Mouse (Mus musculus): ENCODE measurements around the gene Zfp182. TPM values are rescaled to one million over a fixed set of nuclear protein-coding genes. Genes with fewer than 3 reads are reported as not detected.

Zfp182 gene
- polyA plus RNA-seq (2016; fragmentation: Nextera tagmentation; extraction: Ambion mirVana), result 6.3 and 6.5 TPM in 2 replicates

DNA sequence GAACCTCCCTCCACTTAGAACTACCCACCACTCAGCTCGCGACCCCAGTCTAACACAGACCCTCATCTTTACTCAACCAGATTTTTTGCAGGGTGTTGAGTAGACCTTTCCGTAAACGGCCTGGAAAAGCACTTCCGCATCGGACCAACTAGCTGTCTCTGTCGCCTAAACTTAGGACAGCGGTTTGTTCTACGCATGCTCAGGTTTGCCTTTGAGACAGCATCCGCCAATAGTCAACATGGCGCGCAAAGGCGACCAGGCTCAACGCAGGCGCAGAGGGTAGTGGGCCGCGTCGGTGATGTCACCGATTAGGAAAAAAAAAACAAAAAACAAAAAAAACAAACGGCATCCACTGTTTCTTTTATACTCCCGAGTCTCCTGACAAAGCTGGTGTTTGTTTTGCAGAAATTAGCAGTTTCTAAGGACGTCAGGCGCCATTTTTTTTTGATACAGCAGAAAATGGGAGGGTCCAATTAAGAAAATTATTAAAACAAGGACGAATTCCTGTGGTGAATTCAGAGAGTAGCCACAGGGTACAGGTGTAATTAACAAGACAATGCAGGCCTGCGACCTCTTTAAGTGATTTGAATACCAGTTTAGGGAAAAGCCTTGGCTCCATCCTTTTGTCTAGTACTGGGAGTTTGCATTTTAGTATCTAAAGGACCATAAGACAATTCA is at the start of gene Zfp182:
Gene Zfp182, minus strand, starts transcription at position 451 of the 678 bp plus-strand sequence.
- H3K4me3 ChIP-seq (replicated peaks), result peak within 1 kb of the TSS; percentile 46
- H3K9ac ChIP-seq (replicated peaks), result peak within 1 kb of the TSS; percentile 37
- H3K27ac ChIP-seq, result 0 out of 2 replicates have a peak within 1 kb of the TSS, but pooled peaks have one; percentile 45
- no peaks in the 10 kb centered on the region for H3K9me3 ChIP-seq
- WGBS, result 14% methylated on average over 25 of the region's 25 CpGs
- ATAC-seq (ENCODE audit: insufficient number of reproducible peaks, insufficient read depth, low FRiP score, low TSS enrichment, low read depth), result peak; percentile 79; the same call in 1 of the 2 replicates
- no peaks in the 10 kb centered on the region for H3K36me3 ChIP-seq
- H3K4me1 ChIP-seq (replicated peaks), result no peaks in the 10 kb centered on the region
- H3K4me2 ChIP-seq, result peak within 1 kb of the TSS; percentile 48
- no peaks in the 10 kb centered on the region for H3K27me3 ChIP-seq

DNA sequence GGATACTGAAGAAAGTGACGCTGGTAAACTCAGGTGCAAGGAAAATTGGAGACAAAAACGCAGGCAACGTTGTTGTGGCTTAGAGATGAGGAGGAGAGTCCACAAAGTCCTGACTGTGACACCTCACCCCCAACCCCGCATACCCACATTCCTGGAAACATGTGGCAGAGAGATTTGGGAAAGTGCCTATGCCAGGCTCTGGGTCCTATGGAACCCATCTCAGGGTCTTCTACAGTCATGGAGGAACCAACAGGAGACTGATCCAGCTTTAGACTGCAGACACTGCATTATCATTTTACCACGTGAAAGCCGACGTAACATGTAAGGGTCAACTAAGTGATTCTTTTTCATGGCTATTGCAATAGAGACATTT is 27.7 kb upstream of the Zfp182 start:
- peak overlapping the region; percentile 41; the same call in 1 of the 2 replicates for H3K4me3 ChIP-seq (replicated peaks)

DNA sequence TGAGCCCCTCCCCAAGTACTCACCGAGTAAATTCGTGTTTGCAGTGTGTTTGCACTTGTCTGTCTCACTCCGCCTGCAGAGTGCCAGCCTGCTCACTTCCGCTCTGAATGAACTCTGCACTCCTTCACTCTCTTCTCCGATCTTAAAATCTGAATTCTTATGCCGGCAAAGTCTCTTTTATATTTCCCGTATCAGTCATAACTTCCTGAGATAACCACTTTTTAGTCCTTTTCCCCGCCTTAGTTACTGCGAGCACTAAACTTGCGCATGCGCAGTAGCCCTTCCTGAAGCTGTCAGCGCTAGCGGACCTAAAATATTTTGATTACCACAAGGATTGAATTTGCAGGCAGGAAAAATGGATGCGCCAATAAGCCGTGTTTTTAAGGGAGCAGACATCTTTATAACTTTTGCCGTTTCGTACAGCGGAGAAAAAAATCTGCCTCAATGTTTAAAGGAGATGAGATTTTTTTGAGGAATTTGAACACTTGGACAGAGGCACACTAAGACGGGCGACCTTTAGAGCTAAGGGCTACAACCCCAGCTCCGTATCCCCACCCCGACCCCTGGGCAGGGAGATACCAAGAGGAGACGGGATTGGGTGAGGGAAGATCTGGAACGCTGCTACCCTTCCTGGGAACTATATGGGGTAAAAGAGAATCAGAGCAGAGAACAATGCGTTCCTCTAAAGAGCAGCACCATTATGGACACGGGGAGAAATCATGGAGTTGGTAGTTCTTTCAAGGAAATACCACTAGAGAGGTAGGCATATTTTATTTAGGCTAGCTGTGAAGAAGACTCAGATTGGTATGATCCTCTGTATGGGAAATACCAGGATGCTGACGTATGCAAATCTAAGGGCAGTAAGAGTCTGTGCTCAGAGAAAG is 27.1 kb upstream of the Zfp182 start, which contains the start of gene Zfp300:
Gene Zfp300, minus strand, starts transcription at position 545 of the 884 bp plus-strand sequence.
- peak; percentile 76 for ATAC-seq (ENCODE audit: insufficient number of reproducible peaks, insufficient read depth, low FRiP score, low TSS enrichment, low read depth)
- peak within 1 kb of the TSS; percentile 41 for H3K4me3 ChIP-seq (replicated peaks)
- H3K4me1 ChIP-seq (replicated peaks), result no peaks in the 10 kb centered on the region
- peak within 1 kb of the TSS; percentile 37; the same call in 1 of the 2 replicates for H3K9ac ChIP-seq (replicated peaks)
- H3K36me3 ChIP-seq, result no peaks in the 10 kb centered on the region
- H3K27me3 ChIP-seq, result no peaks in the 10 kb centered on the region
- peak within 1 kb of the TSS; percentile 54 for H3K4me2 ChIP-seq
- no peaks in the 10 kb centered on the region for H3K9me3 ChIP-seq
- 17% methylated on average over 27 of the region's 27 CpGs for whole genome bisulfite sequencing
- peak within 1 kb of the TSS; percentile 35; the same call in 1 of the 2 replicates for H3K27ac ChIP-seq

More for the DNA sequence above, 27.7 kb upstream of the Zfp182 start:
- Histone ChIP-seq H3K9me3 (no peaks in the 10 kb centered on the region), H3K27ac (no peak overlapping the region), H3K4me1 (replicated peaks) (no peaks in the 10 kb centered on the region), H3K36me3 (no peaks in the 10 kb centered on the region), H3K27me3 (no peaks in the 10 kb centered on the region), H3K9ac (replicated peaks) (no peak overlapping the region), H3K4me2 (peak overlapping the region; percentile 54)
- WGBS, result 42% methylated on average over 7 of the region's 7 CpGs
- ATAC-seq (ENCODE audit: insufficient number of reproducible peaks, insufficient read depth, low FRiP score, low TSS enrichment, low read depth), result no peak

DNA sequence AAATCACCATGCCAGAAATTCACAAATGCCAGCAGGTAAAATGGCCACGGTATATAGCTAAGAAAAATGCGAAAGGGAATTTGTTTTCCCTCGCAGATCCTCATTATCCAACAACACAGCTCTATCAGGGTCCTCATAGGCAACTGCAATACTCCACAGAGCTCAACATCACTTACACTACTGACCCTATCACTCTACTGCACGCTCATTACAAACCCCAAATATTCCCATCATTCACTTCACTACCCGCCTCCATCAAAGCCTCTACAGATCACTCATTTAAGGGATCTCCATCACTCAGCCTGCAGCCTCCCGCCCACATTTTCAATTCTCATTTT is 26.5 kb upstream of the Zfp182 start:
- H3K27ac ChIP-seq, result no peak overlapping the region
- 43% methylated on average over 6 of the region's 6 CpGs for WGBS
- no peaks in the 10 kb centered on the region for H3K27me3 ChIP-seq
- H3K9me3 ChIP-seq, result no peaks in the 10 kb centered on the region
- H3K4me3 ChIP-seq (replicated peaks), result peak overlapping the region; percentile 41
- no peaks in the 10 kb centered on the region for H3K4me1 ChIP-seq (replicated peaks)
- peak overlapping the region; percentile 54 for H3K4me2 ChIP-seq
- no peaks in the 10 kb centered on the region for H3K36me3 ChIP-seq
- ATAC-seq (ENCODE audit: insufficient number of reproducible peaks, insufficient read depth, low FRiP score, low TSS enrichment, low read depth), result no peak
- 0 out of 2 replicates have a peak overlapping the region, but pooled peaks have one; percentile 37 for H3K9ac ChIP-seq (replicated peaks)

DNA sequence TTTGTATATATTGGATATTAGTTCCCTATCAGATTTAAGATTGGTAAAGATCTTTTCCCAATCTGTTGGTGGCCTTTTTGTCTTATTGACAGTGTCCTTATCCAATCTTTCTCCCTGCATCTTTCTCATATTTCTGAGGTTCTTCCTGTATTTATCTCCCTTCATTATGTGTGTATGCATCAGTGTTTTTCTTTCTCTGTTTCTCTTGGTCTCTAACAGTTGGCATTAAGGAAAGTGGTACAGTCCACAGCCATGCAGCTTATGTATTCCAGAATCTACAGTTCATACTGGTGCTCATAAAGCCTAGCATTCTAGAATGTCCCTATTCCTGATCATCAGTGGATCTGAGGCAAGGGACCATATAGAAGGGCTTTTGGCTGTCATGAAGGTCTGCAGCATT is 6.0 kb upstream of the Zfp182 start, which contains the start of gene Spaca5:
Gene Spaca5, plus strand, starts transcription at position 301 of the 400 bp plus-strand sequence.
- H3K27ac ChIP-seq, result no peak within 1 kb of the TSS
- no peaks in the 10 kb centered on the region for H3K36me3 ChIP-seq
- H3K4me2 ChIP-seq, result no peak within 1 kb of the TSS
- H3K27me3 ChIP-seq, result no peaks in the 10 kb centered on the region
- H3K9me3 ChIP-seq, result no peaks in the 10 kb centered on the region
- no peak within 1 kb of the TSS for H3K9ac ChIP-seq (replicated peaks)
- no peaks in the 10 kb centered on the region for H3K4me1 ChIP-seq (replicated peaks)
- no peak within 1 kb of the TSS for H3K4me3 ChIP-seq (replicated peaks)
- no peak for ATAC-seq (ENCODE audit: insufficient number of reproducible peaks, insufficient read depth, low FRiP score, low TSS enrichment, low read depth)

DNA sequence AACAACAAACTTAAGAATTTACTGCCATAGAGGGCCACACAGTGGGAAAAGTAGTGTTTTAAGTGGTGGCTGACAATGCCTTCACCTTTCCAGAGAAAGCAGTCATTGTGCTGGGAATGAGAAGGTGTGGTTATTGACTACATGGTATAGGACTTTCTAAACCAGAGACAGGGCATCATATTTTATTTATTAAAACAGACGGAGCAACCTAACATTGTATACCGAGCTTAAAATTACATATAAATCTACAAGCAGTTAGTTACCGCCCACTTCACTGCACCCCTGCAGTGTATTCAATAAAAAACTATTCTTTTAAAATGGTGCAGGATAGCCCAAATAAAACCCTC is 401 bp upstream of the Zfp182 start:
- H3K27ac ChIP-seq, result no peak overlapping the region
- no peak for ATAC-seq (ENCODE audit: insufficient number of reproducible peaks, insufficient read depth, low FRiP score, low TSS enrichment, low read depth)
- H3K4me1 ChIP-seq (replicated peaks), result no peaks in the 10 kb centered on the region
- no peak overlapping the region for H3K9ac ChIP-seq (replicated peaks)
- no peaks in the 10 kb centered on the region for H3K36me3 ChIP-seq
- H3K4me2 ChIP-seq, result peak overlapping the region; percentile 35
- WGBS, result 79% methylated on average over 3 of the region's 3 CpGs
- H3K9me3 ChIP-seq, result no peaks in the 10 kb centered on the region
- H3K4me3 ChIP-seq (replicated peaks), result peak overlapping the region; percentile 46; the same call in 1 of the 2 replicates
- no peaks in the 10 kb centered on the region for H3K27me3 ChIP-seq

DNA sequence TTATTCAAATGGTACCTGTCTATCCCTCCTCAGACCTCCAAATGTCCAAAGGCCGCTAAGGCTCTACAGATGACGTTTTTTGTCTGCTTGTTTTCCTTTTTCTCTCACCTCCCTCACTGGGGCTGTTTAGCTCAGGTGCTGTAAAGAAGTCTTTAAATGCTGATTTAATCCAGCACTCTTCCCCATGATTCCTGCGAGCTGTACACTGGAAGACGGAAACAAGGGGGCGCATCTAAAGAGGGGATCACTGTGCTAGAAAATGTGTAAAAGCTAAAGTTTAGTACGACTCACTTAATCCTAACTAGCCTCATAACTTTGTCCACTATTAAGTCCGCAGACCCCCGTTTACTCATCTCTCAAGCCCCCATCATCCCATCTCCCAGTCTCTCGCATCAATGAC is 656 bp downstream of the Zfp182 start:
- no peaks in the 10 kb centered on the region for H3K27me3 ChIP-seq
- peak overlapping the region; percentile 48 for H3K4me2 ChIP-seq
- WGBS, result 22% methylated on average over 9 of the region's 9 CpGs
- 0 out of 2 replicates have a peak overlapping the region, but pooled peaks have one; percentile 45 for H3K27ac ChIP-seq
- H3K4me3 ChIP-seq (replicated peaks), result peak overlapping the region; percentile 46
- H3K4me1 ChIP-seq (replicated peaks), result no peaks in the 10 kb centered on the region
- peak overlapping the region; percentile 37 for H3K9ac ChIP-seq (replicated peaks)
- ATAC-seq (ENCODE audit: insufficient number of reproducible peaks, insufficient read depth, low FRiP score, low TSS enrichment, low read depth), result peak; percentile 37; the same call in 1 of the 2 replicates
- no peaks in the 10 kb centered on the region for H3K9me3 ChIP-seq
- H3K36me3 ChIP-seq, result no peaks in the 10 kb centered on the region

DNA sequence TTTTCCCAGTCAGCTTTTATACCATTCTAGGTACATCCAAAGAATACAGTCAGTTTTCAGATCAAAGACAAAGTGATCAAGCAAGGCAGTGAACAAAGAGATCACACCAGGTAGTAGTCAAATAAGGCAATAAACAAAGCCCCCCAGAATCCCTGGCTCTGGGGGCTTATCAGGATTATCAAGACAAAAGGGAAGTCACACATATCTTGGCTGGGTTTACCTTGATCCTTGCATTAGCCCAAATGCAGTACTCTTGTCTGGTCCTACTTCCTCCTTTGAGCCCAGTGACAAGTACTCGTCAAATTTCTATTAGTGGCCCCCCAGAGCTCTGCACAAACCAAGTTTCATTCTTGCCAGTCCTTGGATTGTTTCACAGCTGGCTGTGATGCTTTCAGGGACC is 81.2 kb downstream of the Zfp182 start:
- H3K4me1 ChIP-seq (replicated peaks), result no peaks in the 10 kb centered on the region
- H3K9ac ChIP-seq (replicated peaks), result no peak overlapping the region
- WGBS, result 67% methylated on average over 1 of the region's 1 CpGs
- H3K27me3 ChIP-seq, result no peaks in the 10 kb centered on the region
- ATAC-seq (ENCODE audit: insufficient number of reproducible peaks, insufficient read depth, low FRiP score, low TSS enrichment, low read depth), result no peak
- no peaks in the 10 kb centered on the region for H3K9me3 ChIP-seq
- 0 out of 2 replicates have a peak, but pooled peaks cover 6% of the 10 kb centered on the region for H3K36me3 ChIP-seq
- no peak overlapping the region for H3K4me2 ChIP-seq
- no peak overlapping the region for H3K27ac ChIP-seq
- no peak overlapping the region for H3K4me3 ChIP-seq (replicated peaks)

Other genes starting within 250 kb of the Zfp182 start
- 14.7 and 15.6 TPM in 2 replicates for gene Timp1, start 192.2 kb downstream of the Zfp182 start, polyA plus RNA-seq (2016; fragmentation: Nextera tagmentation; extraction: Ambion mirVana)
- gene Syn1, start 141.3 kb downstream of the Zfp182 start, polyA plus RNA-seq (2016; fragmentation: Nextera tagmentation; extraction: Ambion mirVana), result 0.14 and 0.20 TPM in 2 replicates
- 2.9 and 3.6 TPM in 2 replicates for gene Cfp, start 130.8 kb downstream of the Zfp182 start, polyA plus RNA-seq (2016; fragmentation: Nextera tagmentation; extraction: Ambion mirVana)
- gene Elk1, start 111.7 kb downstream of the Zfp182 start, polyA plus RNA-seq (2016; fragmentation: Nextera tagmentation; extraction: Ambion mirVana), result 17.7 and 18.1 TPM in 2 replicates
- 57.4 and 60.6 TPM in 2 replicates for gene Uxt, start 100.3 kb downstream of the Zfp182 start, polyA plus RNA-seq (2016; fragmentation: Nextera tagmentation; extraction: Ambion mirVana)
- gene Spaca5, start 6.1 kb upstream of the Zfp182 start, polyA plus RNA-seq (2016; fragmentation: Nextera tagmentation; extraction: Ambion mirVana), result not detected in 2 replicates
- gene Zfp300, start 27.2 kb upstream of the Zfp182 start, polyA plus RNA-seq (2016; fragmentation: Nextera tagmentation; extraction: Ambion mirVana), result 1.1 and 1.6 TPM in 2 replicates
- not detected in 2 replicates for gene Ssxa1, start 53.5 kb upstream of the Zfp182 start, polyA plus RNA-seq (2016; fragmentation: Nextera tagmentation; extraction: Ambion mirVana)
- not detected in 2 replicates for gene Gm21876, start 113.3 kb upstream of the Zfp182 start, polyA plus RNA-seq (2016; fragmentation: Nextera tagmentation; extraction: Ambion mirVana)